Mouse (Mus musculus) heart, embryonic 16.5 days (tissue): ENCODE results near the gene Tas1r2. TPM values are rescaled to one million over a fixed set of nuclear protein-coding genes. Genes with fewer than 3 reads are reported as not detected.

Experiments used
- ATAC-seq: fragments of 200-750 bp; cut with Nextera tagmentation; replicated peaks from 2 replicates; pipeline ENCODE4 v1.8.0; 2017; ENCODE audit warnings: moderate number of reproducible peaks; ENCODE audit not compliant: insufficient read depth, low FRiP score; ENCODE audit errors: extremely low read depth
- H3K27ac ChIP-seq: fragments of 300-500 bp; sonication (generic); 2 replicates; pipeline ENCODE4 v1.5.1; 2014; ENCODE audit warnings: mild to moderate bottlenecking, low read length, control low read depth, moderate library complexity
- H3K27me3 ChIP-seq: fragments of 300-500 bp; sonication (generic); 2 replicates; pipeline ENCODE4 v1.6.1; 2014; ENCODE audit warnings: low read length, mixed read lengths; ENCODE audit not compliant: control insufficient read depth, insufficient read depth
- H3K36me3 ChIP-seq: fragments of 300-500 bp; sonication (generic); 2 replicates; pipeline ENCODE4 v1.6.1; 2014; ENCODE audit not compliant: control insufficient read depth, insufficient read depth
- H3K4me1 ChIP-seq: fragments of 300-500 bp; sonication (generic); 2 replicates; pipeline ENCODE4 v1.6.1; 2014; ENCODE audit warnings: low read length, mixed read lengths; ENCODE audit not compliant: control insufficient read depth, insufficient read depth
- H3K4me2 ChIP-seq: fragments of 300-500 bp; sonication (generic); 2 replicates; pipeline ENCODE4 v1.6.1; 2014; ENCODE audit warnings: low read depth, mild to moderate bottlenecking, control low read depth, low read length
- H3K4me3 ChIP-seq: fragments of 300-500 bp; sonication (generic); 2 replicates; pipeline ENCODE4 v1.5.1; 2014; ENCODE audit warnings: mild to moderate bottlenecking, control low read depth, low read length
- H3K9ac ChIP-seq: fragments of 300-500 bp; sonication (generic); 2 replicates; pipeline ENCODE4 v1.6.1; 2014; ENCODE audit warnings: low read length, control low read depth
- H3K9me3 ChIP-seq: fragments of 300-500 bp; sonication (generic); replicated peaks from 2 replicates; pipeline ENCODE4 v1.6.1; 2016; ENCODE audit warnings: low read length; ENCODE audit not compliant: control insufficient read depth
- WGBS: fragments of 180-500 bp; shearing (Covaris S2); extraction: QIAGEN DNeasy Blood & Tissue Kit; methylation state at CpG from one replicate; pipeline ENCODE4 v1.1.7; 2014; 5-methylcytosine and 5-hydroxymethylcytosine counted together
- polyA plus RNA-seq: library from polyadenylated mRNA; unstranded; fragments of >200 nt; fragmentation: Nextera tagmentation; extraction: Ambion mirVana; gene quantifications from 2 replicates; pipeline ENCODE4 v1.2.1, GENCODE M21; 2015

Gene Tas1r2
- not detected in 2 replicates for polyA plus RNA-seq

GRCm38 (mm10) chr4:139653238-139653637 is at the start of gene Tas1r2:
TSS of gene Tas1r2 (plus strand) at chr4:139653538.
- Histone ChIP-seq H3K36me3 (no peaks in the 10 kb centered on the region), H3K4me1 (no peaks in the 10 kb centered on the region), H3K27me3 (0 out of 2 replicates have a peak, but pooled peaks cover 3% of the 10 kb centered on the region), H3K4me3 (no peak within 1 kb of the TSS), H3K9ac (no peak within 1 kb of the TSS), H3K9me3 (no peaks in the 10 kb centered on the region), H3K27ac (no peak within 1 kb of the TSS), H3K4me2 (no peak within 1 kb of the TSS)
- 79% methylated on average over 8 of the region's 8 CpGs for WGBS
- no peak for ATAC-seq

- Histone ChIP-seq H3K9ac (no peak overlapping the region), H3K9me3 (no peaks in the 10 kb centered on the region), H3K4me2 (no peak overlapping the region), H3K36me3 (peaks cover 6% of the 10 kb centered on the region; the same call in 1 of the 2 replicates), H3K4me3 (no peak overlapping the region), H3K27me3 (no peaks in the 10 kb centered on the region), H3K4me1 (peaks cover 23% of the 10 kb centered on the region), H3K27ac (no peak overlapping the region)
- 83% methylated on average over 11 of the region's 11 CpGs for WGBS
- ATAC-seq, result no peak
These were observed 48.1 kb upstream of the Tas1r2 start for GRCm38 (mm10) chr4:139605216-139605615.

GRCm38 (mm10) chr4:139606732-139607131 is 46.6 kb upstream of the Tas1r2 start:
- Histone ChIP-seq H3K4me3 (no peak overlapping the region), H3K9ac (no peak overlapping the region), H3K27me3 (no peaks in the 10 kb centered on the region), H3K4me2 (no peak overlapping the region), H3K36me3 (peaks cover 6% of the 10 kb centered on the region; the same call in 1 of the 2 replicates), H3K27ac (no peak overlapping the region), H3K9me3 (no peaks in the 10 kb centered on the region), H3K4me1 (peaks cover 18% of the 10 kb centered on the region)
- WGBS, result 92% methylated on average over 5 of the region's 5 CpGs
- no peak for ATAC-seq

- ATAC-seq, result no peak
- no peaks in the 10 kb centered on the region; the same call in 1 of the 2 replicates for H3K9me3 ChIP-seq
- no peaks in the 10 kb centered on the region for H3K27me3 ChIP-seq
- peaks cover 15% of the 10 kb centered on the region for H3K36me3 ChIP-seq
- no peak overlapping the region for H3K4me3 ChIP-seq
- H3K27ac ChIP-seq, result no peak overlapping the region
- H3K9ac ChIP-seq, result no peak overlapping the region
- H3K4me2 ChIP-seq, result no peak overlapping the region
- peaks cover 3% of the 10 kb centered on the region; the same call in 1 of the 2 replicates for H3K4me1 ChIP-seq
- 65% methylated on average over 4 of the region's 4 CpGs for WGBS
These were observed 44.4 kb upstream of the Tas1r2 start for GRCm38 (mm10) chr4:139608975-139609374.

- Histone ChIP-seq H3K4me1 (peaks cover 4% of the 10 kb centered on the region; the same call in 1 of the 2 replicates), H3K36me3 (peaks cover 22% of the 10 kb centered on the region), H3K27me3 (no peaks in the 10 kb centered on the region), H3K9ac (no peak overlapping the region), H3K4me3 (no peak overlapping the region), H3K27ac (peak overlapping the region; percentile 72), H3K4me2 (no peak overlapping the region), H3K9me3 (no peaks in the 10 kb centered on the region; the same call in 1 of the 2 replicates)
- no peak for ATAC-seq
- 61% methylated on average over 6 of the region's 6 CpGs for WGBS
These were observed 42.4 kb upstream of the Tas1r2 start for GRCm38 (mm10) chr4:139610954-139611353.

- Histone ChIP-seq H3K9me3 (no peaks in the 10 kb centered on the region; the same call in 1 of the 2 replicates), H3K27ac (no peak overlapping the region), H3K4me1 (peaks cover 5% of the 10 kb centered on the region; the same call in 1 of the 2 replicates), H3K4me2 (peak overlapping the region; percentile 55), H3K36me3 (peaks cover 22% of the 10 kb centered on the region), H3K9ac (no peak overlapping the region), H3K27me3 (no peaks in the 10 kb centered on the region), H3K4me3 (0 out of 2 replicates have a peak overlapping the region, but pooled peaks have one; percentile 11)
- 3% methylated on average over 10 of the region's 10 CpGs for WGBS
- peak; percentile 74; the same call in 1 of the 2 replicates for ATAC-seq
These were observed 41.8 kb upstream of the Tas1r2 start for GRCm38 (mm10) chr4:139611542-139611953.

GRCm38 (mm10) chr4:139614524-139615260 is 38.6 kb upstream of the Tas1r2 start:
- 88% methylated on average over 21 of the region's 21 CpGs for WGBS
- Histone ChIP-seq H3K27ac (no peak overlapping the region), H3K36me3 (peaks cover 18% of the 10 kb centered on the region), H3K27me3 (no peaks in the 10 kb centered on the region), H3K4me1 (peaks cover 8% of the 10 kb centered on the region; the same call in 1 of the 2 replicates), H3K4me2 (no peak overlapping the region), H3K9ac (no peak overlapping the region), H3K9me3 (no peaks in the 10 kb centered on the region; the same call in 1 of the 2 replicates), H3K4me3 (no peak overlapping the region)
- ATAC-seq, result no peak

- ATAC-seq, result peak; percentile 81
- no peaks in the 10 kb centered on the region for H3K27me3 ChIP-seq
- peak overlapping the region; percentile 55 for H3K27ac ChIP-seq
- peak overlapping the region; percentile 65 for H3K9ac ChIP-seq
- peaks cover 5% of the 10 kb centered on the region; the same call in 1 of the 2 replicates for H3K4me1 ChIP-seq
- peaks cover 18% of the 10 kb centered on the region for H3K36me3 ChIP-seq
- H3K9me3 ChIP-seq, result no peaks in the 10 kb centered on the region; the same call in 1 of the 2 replicates
- WGBS, result 17% methylated on average over 24 of the region's 24 CpGs
- peak overlapping the region; percentile 51 for H3K4me3 ChIP-seq
- H3K4me2 ChIP-seq, result peak overlapping the region; percentile 50
These were observed 36.9 kb upstream of the Tas1r2 start for GRCm38 (mm10) chr4:139616276-139617000.
